Mouse (Mus musculus) limb, embryonic 11.5 days (tissue): ENCODE data around the gene Trim38. TPM values are rescaled to one million over a fixed set of nuclear protein-coding genes. Genes with fewer than 3 reads are reported as not detected.
"Not testable (repeated sequence)": the region's sequence is repeated elsewhere in the genome, so short reads cannot be mapped to it uniquely, and the experiment has no call there.

ENCODE experiments used
- ATAC-seq: fragments of 200-750 bp; cut with Nextera tagmentation; 2 replicates; pipeline ENCODE4 v1.8.0; 2017; ENCODE audit warnings: low read depth; ENCODE audit not compliant: insufficient number of reproducible peaks, low FRiP score, low TSS enrichment
- DNase-seq: peaks from one replicate; pipeline ENCODE4 v3.0.0-alpha.2; 2015; ENCODE audit warnings: low spot score
- H3K27ac ChIP-seq: fragments of 300-500 bp; sonication (generic); replicated peaks from 2 replicates; pipeline ENCODE4 v1.5.1; 2014; ENCODE audit warnings: low read depth, mild to moderate bottlenecking, low read length
- H3K27me3 ChIP-seq: fragments of 300-500 bp; sonication (generic); 2 replicates; pipeline ENCODE4 v1.6.1; 2014; ENCODE audit warnings: mild to moderate bottlenecking, low read length, mixed read lengths; ENCODE audit not compliant: control insufficient read depth, insufficient read depth
- H3K36me3 ChIP-seq: fragments of 300-500 bp; sonication (generic); 2 replicates; pipeline ENCODE4 v1.6.1; 2014; ENCODE audit warnings: mild to moderate bottlenecking, low read length, moderate library complexity, mixed read lengths; ENCODE audit not compliant: control insufficient read depth, insufficient read depth
- H3K4me1 ChIP-seq: fragments of 300-500 bp; sonication (generic); 2 replicates; pipeline ENCODE4 v1.6.1; 2014; ENCODE audit warnings: low read length, mixed read lengths; ENCODE audit not compliant: control insufficient read depth, insufficient read depth
- H3K4me2 ChIP-seq: fragments of 300-500 bp; sonication (generic); 2 replicates; pipeline ENCODE4 v1.6.1; 2014; ENCODE audit warnings: low read depth, mild to moderate bottlenecking, moderate library complexity; ENCODE audit not compliant: severe bottlenecking
- H3K4me3 ChIP-seq: fragments of 300-500 bp; sonication (generic); 2 replicates; pipeline ENCODE4 v1.5.1; 2014; ENCODE audit warnings: low read depth, low read length
- H3K9ac ChIP-seq: fragments of 300-500 bp; sonication (generic); 2 replicates; pipeline ENCODE4 v1.6.1; 2014; ENCODE audit warnings: mild to moderate bottlenecking, low read length
- H3K9me3 ChIP-seq: fragments of 300-500 bp; sonication (generic); 2 replicates; pipeline ENCODE4 v1.6.1; 2016; ENCODE audit warnings: low read length; ENCODE audit not compliant: control insufficient read depth
- WGBS: fragments of 180-500 bp; shearing (Covaris S2); extraction: QIAGEN DNeasy Blood & Tissue Kit; methylation state at CpG from one replicate; pipeline ENCODE4 v1.1.7; 2014; 5-methylcytosine and 5-hydroxymethylcytosine counted together
- polyA plus RNA-seq: library from polyadenylated mRNA; unstranded; fragments of >200 nt; fragmentation: Nextera tagmentation; extraction: Ambion mirVana; gene quantifications from 2 replicates; pipeline ENCODE4 v1.2.1, GENCODE M21; 2014

The Trim38 gene
- polyA plus RNA-seq, 1 experiment from 2014 or later, result not detected

- Histone ChIP-seq H3K4me1 (no peaks in the 10 kb centered on the region), H3K9ac (no peak overlapping the region), H3K36me3 (no peaks in the 10 kb centered on the region), H3K9me3 (no peaks in the 10 kb centered on the region), H3K27me3 (no peaks in the 10 kb centered on the region), H3K4me3 (no peak overlapping the region), H3K4me2 (no peak overlapping the region), H3K27ac (no peak overlapping the region)
- no peak for ATAC-seq
- WGBS, result 84% methylated on average over 5 of the region's 5 CpGs
- peak; percentile 21 for DNase-seq
These were observed 26.5 kb upstream of the Trim38 start for GRCm38 (mm10) chr13:23743215-23743614.

GRCm38 (mm10) chr13:23743963-23744362 is 25.8 kb upstream of the Trim38 start:
- H3K4me2 ChIP-seq, result peak overlapping the region; percentile 64
- peak; percentile 53 for DNase-seq
- H3K4me1 ChIP-seq, result no peaks in the 10 kb centered on the region
- no peak overlapping the region for H3K4me3 ChIP-seq
- no peaks in the 10 kb centered on the region for H3K27me3 ChIP-seq
- no peaks in the 10 kb centered on the region for H3K9me3 ChIP-seq
- peak overlapping the region; percentile 89 for H3K27ac ChIP-seq
- WGBS, result 54% methylated on average over 4 of the region's 4 CpGs
- no peak for ATAC-seq
- peak overlapping the region; percentile 71; the same call in 1 of the 2 replicates for H3K9ac ChIP-seq
- no peaks in the 10 kb centered on the region for H3K36me3 ChIP-seq

GRCm38 (mm10) chr13:23744421-23745380 is 25.0 kb upstream of the Trim38 start:
- peak overlapping the region; percentile 71 for H3K9ac ChIP-seq
- H3K4me1 ChIP-seq, result no peaks in the 10 kb centered on the region
- H3K4me3 ChIP-seq, result peak overlapping the region; percentile 33
- peak overlapping the region; percentile 64 for H3K4me2 ChIP-seq
- WGBS, result 2% methylated on average over 16 of the region's 36 CpGs
- H3K36me3 ChIP-seq, result no peaks in the 10 kb centered on the region
- no peaks in the 10 kb centered on the region for H3K9me3 ChIP-seq
- no peaks in the 10 kb centered on the region for H3K27me3 ChIP-seq
- peak; percentile 26 for DNase-seq
- H3K27ac ChIP-seq, result peak overlapping the region; percentile 89
- ATAC-seq, result no peak

GRCm38 (mm10) chr13:23745381-23746161 is 24.1 kb upstream of the Trim38 start, which contains the start of gene Hist1h3c:
Hist1h3c (minus strand) TSS chr13:23745602.
- peak; percentile 74; the same call in 1 of the 2 replicates for ATAC-seq
- Histone ChIP-seq H3K4me1 (no peaks in the 10 kb centered on the region), H3K27me3 (no peaks in the 10 kb centered on the region), H3K4me2 (peak within 1 kb of the TSS; percentile 64), H3K4me3 (peak within 1 kb of the TSS; percentile 41), H3K9me3 (no peaks in the 10 kb centered on the region), H3K36me3 (no peaks in the 10 kb centered on the region), H3K27ac (peak within 1 kb of the TSS; percentile 99), H3K9ac (peak within 1 kb of the TSS; percentile 78)
- peak; percentile 84 for DNase-seq
- WGBS, result 1% methylated on average over 23 of the region's 28 CpGs

- Histone ChIP-seq H3K27ac (peak within 1 kb of the TSS; percentile 99), H3K9ac (peak within 1 kb of the TSS; percentile 78), H3K4me3 (peak within 1 kb of the TSS; percentile 41), H3K4me2 (peak within 1 kb of the TSS; percentile 64)
- not testable (repeated sequence) for H3K27me3 ChIP-seq, H3K36me3 ChIP-seq, H3K9me3 ChIP-seq, H3K4me1 ChIP-seq
- DNase-seq, result peak; percentile 82
- peak; percentile 92 for ATAC-seq
- under 1% methylated on average over 39 of the region's 58 CpGs for WGBS
These were observed 23.3 kb upstream of the Trim38 start, which contains the start of gene Hist1h2bb for GRCm38 (mm10) chr13:23746201-23747080. Hist1h2bb (plus strand) TSS chr13:23746734.

- Histone ChIP-seq H3K27ac (peak overlapping the region; percentile 99), H3K9ac (peak overlapping the region; percentile 62), H3K4me3 (peak overlapping the region; percentile 28), H3K36me3 (no peaks in the 10 kb centered on the region), H3K4me1 (no peaks in the 10 kb centered on the region), H3K27me3 (no peaks in the 10 kb centered on the region), H3K9me3 (no peaks in the 10 kb centered on the region), H3K4me2 (peak overlapping the region; percentile 55)
- 6% methylated on average over 7 of the region's 13 CpGs for WGBS
- DNase-seq (peak; percentile 61), ATAC-seq (no peak)
These were observed 22.4 kb upstream of the Trim38 start for GRCm38 (mm10) chr13:23747081-23747891.

- no peak overlapping the region for H3K4me3 ChIP-seq
- H3K27ac ChIP-seq, result peak overlapping the region; percentile 99
- 11% methylated on average over 4 of the region's 4 CpGs for WGBS
- peak overlapping the region; percentile 62; the same call in 1 of the 2 replicates for H3K9ac ChIP-seq
- DNase-seq, result no peak
- H3K4me2 ChIP-seq, result peak overlapping the region; percentile 55
- H3K4me1 ChIP-seq, result no peaks in the 10 kb centered on the region
- no peaks in the 10 kb centered on the region for H3K9me3 ChIP-seq
- no peak for ATAC-seq
- no peaks in the 10 kb centered on the region for H3K36me3 ChIP-seq
- no peaks in the 10 kb centered on the region for H3K27me3 ChIP-seq
These were observed 21.8 kb upstream of the Trim38 start for GRCm38 (mm10) chr13:23747892-23748288.
